Mouse (Mus musculus): ENCODE data around the gene 4930524J08Rik.

4930524J08Rik gene

GRCm38 (mm10) chr5:99978699-99979442, at the start of gene 4930524J08Rik, which contains the start of gene Hnrnpd:
Gene 4930524J08Rik (plus strand): TSS chr5:99979061.
Gene Hnrnpd (minus strand): TSS chr5:99978938.
- DNase-seq = peak; percentile 100

GRCm38 (mm10) chr5:99931910-99932309, 47.0 kb upstream of the 4930524J08Rik start:
- DNase-seq = no peak

GRCm38 (mm10) chr5:99939440-99939839, 39.4 kb upstream of the 4930524J08Rik start:
- no peak for DNase-seq

GRCm38 (mm10) chr5:99941273-99941672, 37.6 kb upstream of the 4930524J08Rik start:
- DNase-seq = no peak

GRCm38 (mm10) chr5:99941776-99942502, 36.9 kb upstream of the 4930524J08Rik start:
- peak; percentile 31 for DNase-seq

- DNase-seq = no peak
These were observed 26.3 kb upstream of the 4930524J08Rik start for GRCm38 (mm10) chr5:99952513-99952912.

- DNase-seq = peak; percentile 41
These were observed 25.0 kb upstream of the 4930524J08Rik start for GRCm38 (mm10) chr5:99953883-99954282.

- no peak for DNase-seq
These were observed 20.2 kb upstream of the 4930524J08Rik start for GRCm38 (mm10) chr5:99958666-99959065.

- no peak for DNase-seq
These were observed 19.5 kb upstream of the 4930524J08Rik start for GRCm38 (mm10) chr5:99959236-99959936.

- DNase-seq = no peak
These were observed 18.9 kb upstream of the 4930524J08Rik start for GRCm38 (mm10) chr5:99959960-99960359.

GRCm38 (mm10) chr5:99973941-99974340, 4.9 kb upstream of the 4930524J08Rik start:
- DNase-seq = no peak

- DNase-seq = no peak
These were observed 3.8 kb upstream of the 4930524J08Rik start for GRCm38 (mm10) chr5:99975061-99975460.

- DNase-seq = no peak
These were observed 3.1 kb upstream of the 4930524J08Rik start for GRCm38 (mm10) chr5:99975776-99976175.

- no peak for DNase-seq
These were observed 2.4 kb upstream of the 4930524J08Rik start for GRCm38 (mm10) chr5:99976334-99976955.

- peak; percentile 89 for DNase-seq
These were observed 1.2 kb upstream of the 4930524J08Rik start for GRCm38 (mm10) chr5:99977516-99978301.

GRCm38 (mm10) chr5:99983452-99984061, 4.7 kb downstream of the 4930524J08Rik start:
- no peak for DNase-seq

- no peak for DNase-seq
These were observed 15.3 kb downstream of the 4930524J08Rik start for GRCm38 (mm10) chr5:99994166-99994565.

GRCm38 (mm10) chr5:99994680-99995079, 15.8 kb downstream of the 4930524J08Rik start:
- no peak for DNase-seq

- no peak for DNase-seq
These were observed 21.2 kb downstream of the 4930524J08Rik start for GRCm38 (mm10) chr5:100000048-100000447.

GRCm38 (mm10) chr5:100000500-100000899, 21.6 kb downstream of the 4930524J08Rik start:
- no peak for DNase-seq

- no peak for DNase-seq
These were observed 25.0 kb downstream of the 4930524J08Rik start for GRCm38 (mm10) chr5:100003895-100004294.

GRCm38 (mm10) chr5:100005431-100005830, 26.6 kb downstream of the 4930524J08Rik start:
- DNase-seq = no peak
